In the genomic region with DNA sequence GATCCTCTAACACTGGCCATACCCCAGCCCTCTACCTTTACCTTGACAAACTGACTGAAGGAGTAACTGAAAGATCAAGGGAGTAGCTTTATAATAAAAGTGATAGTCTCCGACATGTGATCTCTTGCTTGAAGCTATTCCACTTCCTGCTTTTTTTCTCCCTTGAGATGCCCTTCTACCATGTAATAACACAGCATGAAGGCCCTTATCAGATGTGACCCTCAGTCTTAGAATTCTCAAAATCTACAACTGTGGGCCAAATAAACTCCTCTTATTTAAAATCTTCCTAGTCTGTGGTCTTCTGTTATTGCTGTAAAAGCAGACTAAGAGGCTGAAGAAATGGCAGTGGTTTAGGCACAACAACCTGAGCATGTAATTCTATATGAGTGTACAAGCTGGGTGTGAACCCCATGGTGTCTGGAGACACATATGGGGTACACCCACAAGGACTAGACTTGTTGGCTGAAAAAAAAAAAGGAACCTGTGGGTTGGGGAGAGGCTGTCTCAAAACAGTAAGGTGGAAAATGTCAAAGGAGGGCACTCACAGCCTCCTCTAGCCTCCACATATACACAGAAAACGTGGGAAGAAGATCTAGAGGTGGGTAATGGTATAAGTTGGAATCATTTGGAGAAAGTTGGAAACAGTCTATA, we compare ENCODE assay signal across 31 mouse cellular contexts. TPM values are rescaled to one million over a fixed set of nuclear protein-coding genes. Genes with fewer than 3 reads are reported as not detected.
DNase-seq lines count a peak whose midpoint lies in the region; ATAC-seq lines count a peak whose summit lies in the region.
"Had no signal": no experiment of that assay in that cellular context is flagged by ENCODE, and none has a peak within 500 bp of the region (broad histone marks: within the 10 kb centered on the region; RNA-seq: fewer than 3 reads in every experiment).

No protein-coding gene starts in this region.

- H3K9ac ChIP-seq in liver, embryonic 11.5 days (ENCODE audit: low read depth, low read length), result no peak overlapping the region
- H3K9ac ChIP-seq: embryonic facial prominence, embryonic 12.5 days; forebrain, postnatal 0 days; heart, embryonic 13.5 days; hindbrain, embryonic 15.5 days; kidney, embryonic 15.5 days; liver, embryonic 15.5 days; lung, embryonic 14.5 days; midbrain, embryonic 15.5 days; neural tube, embryonic 12.5 days had no signal

- no peaks in the 10 kb centered on the region for H3K4me1 ChIP-seq in liver, embryonic 11.5 days (replicated peaks; ENCODE audit: control insufficient read depth, insufficient read depth, low read length)
- no peaks in the 10 kb centered on the region for H3K4me1 ChIP-seq in forebrain, embryonic 10.5 days
- H3K4me1 ChIP-seq: embryonic facial prominence, embryonic 12.5 days; hindbrain, embryonic 10.5 days; hindbrain, embryonic 15.5 days; kidney, embryonic 15.5 days; liver, embryonic 15.5 days; midbrain, embryonic 15.5 days; neural tube, embryonic 12.5 days had no signal

- no peaks in the 10 kb centered on the region for H3K27me3 ChIP-seq in liver, embryonic 11.5 days (replicated peaks; ENCODE audit: control insufficient read depth, insufficient read depth, low read length)
- H3K27me3 ChIP-seq in forebrain, embryonic 10.5 days (ENCODE audit: poor library complexity, severe bottlenecking), result no peaks in the 10 kb centered on the region
- H3K27me3 ChIP-seq: embryonic facial prominence, embryonic 12.5 days; heart, embryonic 13.5 days; hindbrain, embryonic 15.5 days; kidney, embryonic 15.5 days; liver, embryonic 15.5 days; midbrain, embryonic 15.5 days; neural tube, embryonic 12.5 days had no signal

- H3K36me3 ChIP-seq in liver, embryonic 11.5 days (ENCODE audit: control insufficient read depth, insufficient read depth, low read length), result no peaks in the 10 kb centered on the region
- H3K36me3 ChIP-seq in forebrain, embryonic 10.5 days (replicated peaks), result peaks cover 10% of the 10 kb centered on the region
- H3K36me3 ChIP-seq: embryonic facial prominence, embryonic 12.5 days; heart, embryonic 13.5 days; hindbrain, embryonic 15.5 days; kidney, embryonic 15.5 days; liver, embryonic 15.5 days; midbrain, embryonic 15.5 days; neural tube, embryonic 12.5 days had no signal

- H3K4me3 ChIP-seq in liver, embryonic 11.5 days (ENCODE audit: low read depth, low read length), result no peak overlapping the region
- H3K4me3 ChIP-seq in forebrain, embryonic 10.5 days, result no peak overlapping the region
- H3K4me3 ChIP-seq: embryonic facial prominence, embryonic 12.5 days; heart, embryonic 13.5 days; hindbrain, embryonic 10.5 days; hindbrain, embryonic 15.5 days; kidney, embryonic 15.5 days; liver, embryonic 15.5 days; midbrain, embryonic 15.5 days; neural tube, embryonic 12.5 days had no signal

- no peaks in the 10 kb centered on the region for H3K9me3 ChIP-seq in liver, embryonic 11.5 days (ENCODE audit: control insufficient read depth, low read length)
- H3K9me3 ChIP-seq in forebrain, embryonic 10.5 days, result no peaks in the 10 kb centered on the region
- H3K9me3 ChIP-seq: embryonic facial prominence, embryonic 12.5 days; heart, embryonic 13.5 days; hindbrain, embryonic 10.5 days; hindbrain, embryonic 15.5 days; kidney, embryonic 15.5 days; liver, embryonic 15.5 days; midbrain, embryonic 15.5 days; neural tube, embryonic 12.5 days had no signal

- H3K4me2 ChIP-seq in liver, embryonic 11.5 days, result no peak overlapping the region
- H3K4me2 ChIP-seq: embryonic facial prominence, embryonic 12.5 days; heart, embryonic 13.5 days; hindbrain, embryonic 15.5 days; kidney, embryonic 15.5 days; liver, embryonic 15.5 days; lung, embryonic 14.5 days; midbrain, embryonic 15.5 days; neural tube, embryonic 12.5 days had no signal

- 76% methylated on average over 2 of the region's 2 CpGs for WGBS in liver, embryonic 11.5 days
- 86% methylated on average over 2 of the region's 2 CpGs for WGBS in forebrain, embryonic 10.5 days

- H3K27ac ChIP-seq in liver, embryonic 11.5 days (ENCODE audit: low read depth, low read length), result no peak overlapping the region
- no peak overlapping the region for H3K27ac ChIP-seq in forebrain, embryonic 10.5 days
- H3K27ac ChIP-seq: embryonic facial prominence, embryonic 12.5 days; heart, embryonic 13.5 days; hindbrain, embryonic 10.5 days; hindbrain, embryonic 15.5 days; kidney, embryonic 15.5 days; liver, embryonic 15.5 days; midbrain, embryonic 15.5 days; neural tube, embryonic 12.5 days had no signal

- peak; percentile 11 for DNase-seq in heart, adult 11 months
- DNase-seq in heart, postnatal 4 days, result no peak
- no peak for DNase-seq in liver, embryonic 11.5 days (ENCODE audit: low spot score)
- no peak for DNase-seq in forebrain, embryonic 10.5 days (ENCODE audit: extremely low spot score, low spot score)
- DNase-seq in urinary bladder, adult 18-20 months (ENCODE audit: low spot score in 2 of 2), result no peak
- DNase-seq: adrenal gland, adult 2 months; adrenal gland, postnatal 36 days; cerebellum, adult 9-10 months; cerebellum, postnatal 36 days; embryo, embryonic 11 days; forebrain, postnatal 0 days; gastrocnemius, postnatal 25 days; heart, postnatal 10 days; kidney, adult 18-20 months; kidney, postnatal 25 days; liver; lung, embryonic 14.5 days; lung, postnatal 36 days; thymus, adult 18-20 months; thymus, postnatal 25 days had no signal

- ATAC-seq in common myeloid progenitor, adult 5-6 weeks (replicated peaks; ENCODE audit: low read depth, poor library complexity, severe bottlenecking), result peak; percentile 52; the same call in 1 of the 2 replicates
- ATAC-seq in megakaryocyte progenitor cell, adult 5-6 weeks (replicated peaks; ENCODE audit: poor library complexity), result peak; percentile 34
- no peak for ATAC-seq in liver, embryonic 11.5 days (replicated peaks; ENCODE audit: low FRiP score)
- ATAC-seq: CD4-positive, CD25-positive, alpha-beta regulatory T cell, adult 4 months; forebrain, postnatal 0 days; midbrain, embryonic 15.5 days had no signal

RNA-seq across cellular contexts. Expression of a gene that starts 9.8 kb away (rescaled TPM):
- total RNA-seq in heart, postnatal 4 days (2021), result 10 to 100 TPM; 30.0 to 30.7 TPM
- 15.5 and 88.6 TPM in 2 replicates for total RNA-seq in common myeloid progenitor, adult 5-6 weeks (2017)
- total RNA-seq in megakaryocyte progenitor cell, adult 5-6 weeks (2015), result 27.3 and 30.5 TPM in 2 replicates
- total RNA-seq in megakaryocyte progenitor cell, adult 5-6 weeks (2017), result 27.2 and 56.0 TPM in 2 replicates
- 35.4 and 37.5 TPM in 2 replicates for polyA plus RNA-seq in liver, embryonic 11.5 days (2014; fragmentation: Nextera tagmentation; extraction: Ambion mirVana)
- 46.5 and 48.4 TPM in 2 replicates for polyA plus RNA-seq in forebrain, embryonic 10.5 days (2016; fragmentation: Nextera tagmentation; extraction: Ambion mirVana)

RNA-seq across cellular contexts. Expression of a gene that starts 10.5 kb away (rescaled TPM):
- 10 to 100 TPM; 16.8 to 18.9 TPM for total RNA-seq in heart, postnatal 4 days (2021)
- 88.0 and 96.4 TPM in 2 replicates for total RNA-seq in common myeloid progenitor, adult 5-6 weeks (2017)
- 82.0 and 95.8 TPM in 2 replicates for total RNA-seq in megakaryocyte progenitor cell, adult 5-6 weeks (2015)
- 126 and 140 TPM in 2 replicates for total RNA-seq in megakaryocyte progenitor cell, adult 5-6 weeks (2017)
- polyA plus RNA-seq in liver, embryonic 11.5 days (2014; fragmentation: Nextera tagmentation; extraction: Ambion mirVana), result 65.8 and 68.3 TPM in 2 replicates
- 83.7 and 86.6 TPM in 2 replicates for polyA plus RNA-seq in forebrain, embryonic 10.5 days (2016; fragmentation: Nextera tagmentation; extraction: Ambion mirVana)
